Mouse (Mus musculus): ENCODE data around the gene Lipt1. TPM values are rescaled to one million over a fixed set of nuclear protein-coding genes. Genes with fewer than 3 reads are reported as not detected.

Lipt1 gene
- total and polyA plus RNA-seq, 3 experiments: 0.88 to 16.9 (median 9.7) TPM

GRCm38 (mm10) chr1:37890025-37890652 is 18.6 kb downstream of the Lipt1 start, which contains the start of the genes Mitd1 and Mrpl30:
Mitd1 (minus strand) TSS chr1:37890411.
Mrpl30 (plus strand) TSS chr1:37890477.
- DNase-seq (ENCODE audit: low spot score) (peak; percentile 83), ATAC-seq (ENCODE audit: extremely low read depth, insufficient number of reproducible peaks, low FRiP score, poor library complexity, severe bottlenecking) (peak; percentile 84)
- TF ChIP-seq GATA1 (IDR thresholded peaks at IDR 0.05; ENCODE audit: borderline replicate concordance, low read length): no peak
- Histone ChIP-seq H3K9me3 (replicated peaks) (no peaks in the 10 kb centered on the region), H3K4me1 (ENCODE audit: insufficient read depth, low read depth, low read length) (peaks cover 55% of the 10 kb centered on the region), H3K4me3 (ENCODE audit: low read depth, low read length) (peak within 1 kb of the TSS; percentile 77), H3K36me3 (replicated peaks) (peaks cover 71% of the 10 kb centered on the region), H3K27me3 (ENCODE audit: insufficient read depth, low read length) (no peaks in the 10 kb centered on the region)

GRCm38 (mm10) chr1:37891400-37891799 is 19.9 kb downstream of the Lipt1 start:
- Histone ChIP-seq H3K9me3 (replicated peaks) (no peaks in the 10 kb centered on the region), H3K27me3 (ENCODE audit: insufficient read depth, low read length) (no peaks in the 10 kb centered on the region), H3K36me3 (replicated peaks) (peaks cover 73% of the 10 kb centered on the region), H3K4me3 (ENCODE audit: low read depth, low read length) (peak overlapping the region; percentile 77), H3K4me1 (ENCODE audit: insufficient read depth, low read depth, low read length) (peaks cover 52% of the 10 kb centered on the region)
- DNase-seq (ENCODE audit: low spot score) (peak; percentile 56), ATAC-seq (ENCODE audit: extremely low read depth, insufficient number of reproducible peaks, low FRiP score, poor library complexity, severe bottlenecking) (no peak)
- TF ChIP-seq GATA2 (IDR thresholded peaks at IDR 0.05; ENCODE audit: borderline replicate concordance, low read depth, low read length) (no peak), GATA1 (IDR thresholded peaks at IDR 0.05; ENCODE audit: borderline replicate concordance, low read length) (no peak), POLR2AphosphoS5 (IDR thresholded peaks at IDR 0.05; ENCODE audit: insufficient replicate concordance, low read depth, low read length) (no peak), TAL1 (conservative IDR thresholded peaks at IDR 0.05; ENCODE audit: low read depth, low read length) (no peak), CTCF (IDR thresholded peaks at IDR 0.05; ENCODE audit: low read depth, low read length) (no peak)

DNA sequence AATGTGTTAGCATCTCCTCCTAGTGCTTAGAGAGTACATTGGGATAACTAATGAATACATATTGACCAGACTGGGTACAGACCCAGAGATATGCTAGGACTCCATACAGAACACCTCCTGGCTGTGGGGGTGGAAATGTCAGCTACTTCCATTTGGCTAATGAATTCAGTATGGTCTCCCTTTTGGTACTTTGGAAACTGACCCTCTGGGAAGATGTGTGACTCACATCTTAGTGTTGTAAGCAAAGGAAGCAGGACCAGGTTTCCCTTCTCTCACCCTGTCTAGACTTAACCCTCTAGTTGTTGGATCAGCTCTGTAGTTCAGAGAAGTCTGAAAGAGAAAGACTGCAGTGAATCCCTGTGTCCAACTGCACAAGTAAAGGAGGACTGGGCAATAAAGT is 23.1 kb downstream of the Lipt1 start:
- H3K4me1 ChIP-seq (ENCODE audit: insufficient read depth, low read depth, low read length): peaks cover 28% of the 10 kb centered on the region

DNA sequence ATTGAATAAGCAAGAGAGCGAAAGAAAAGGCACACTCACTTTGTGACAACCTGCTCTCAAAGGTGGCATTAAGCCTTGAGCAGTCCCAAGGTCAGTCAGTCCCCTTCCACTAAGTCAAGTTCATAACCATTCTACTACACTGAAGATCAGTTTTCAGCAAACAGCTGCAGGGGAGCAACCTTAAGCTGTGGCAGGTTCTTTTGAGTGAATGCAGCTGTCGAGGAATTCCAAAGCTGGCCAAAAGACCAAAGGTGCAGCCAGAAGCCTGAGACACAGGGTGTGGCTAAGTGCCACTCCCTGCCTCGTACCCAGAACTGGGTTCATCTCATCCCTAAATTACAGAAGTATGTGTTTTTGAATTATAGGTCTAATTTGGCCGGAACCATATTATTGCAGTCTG is 28.3 kb downstream of the Lipt1 start:
- Histone ChIP-seq H3K4me3 (ENCODE audit: low read depth, low read length) (no peak overlapping the region), H3K27me3 (ENCODE audit: insufficient read depth, low read length) (no peaks in the 10 kb centered on the region), H3K9me3 (replicated peaks) (no peaks in the 10 kb centered on the region), H3K36me3 (replicated peaks) (peaks cover 58% of the 10 kb centered on the region), H3K4me1 (ENCODE audit: insufficient read depth, low read depth, low read length) (peaks cover 2% of the 10 kb centered on the region)
- ATAC-seq (ENCODE audit: extremely low read depth, insufficient number of reproducible peaks, low FRiP score, poor library complexity, severe bottlenecking) (no peak), DNase-seq (ENCODE audit: low spot score) (no peak)
- TF ChIP-seq GATA1 (IDR thresholded peaks at IDR 0.05; ENCODE audit: borderline replicate concordance, low read length) (no peak), GATA2 (IDR thresholded peaks at IDR 0.05; ENCODE audit: borderline replicate concordance, low read depth, low read length) (no peak), CTCF (IDR thresholded peaks at IDR 0.05; ENCODE audit: low read depth, low read length) (no peak), POLR2AphosphoS5 (IDR thresholded peaks at IDR 0.05; ENCODE audit: insufficient replicate concordance, low read depth, low read length) (no peak), TAL1 (conservative IDR thresholded peaks at IDR 0.05; ENCODE audit: low read depth, low read length) (no peak)

More for the DNA sequence above, 23.1 kb downstream of the Lipt1 start:
- peaks cover 78% of the 10 kb centered on the region for H3K36me3 ChIP-seq (replicated peaks)
- TF ChIP-seq TAL1 (conservative IDR thresholded peaks at IDR 0.05; ENCODE audit: low read depth, low read length) (no peak), GATA1 (IDR thresholded peaks at IDR 0.05; ENCODE audit: borderline replicate concordance, low read length) (no peak), CTCF (IDR thresholded peaks at IDR 0.05; ENCODE audit: low read depth, low read length) (no peak), POLR2AphosphoS5 (IDR thresholded peaks at IDR 0.05; ENCODE audit: insufficient replicate concordance, low read depth, low read length) (no peak), GATA2 (IDR thresholded peaks at IDR 0.05; ENCODE audit: borderline replicate concordance, low read depth, low read length) (no peak)
- no peaks in the 10 kb centered on the region for H3K27me3 ChIP-seq (ENCODE audit: insufficient read depth, low read length)
- H3K4me3 ChIP-seq (ENCODE audit: low read depth, low read length): no peak overlapping the region
- ATAC-seq (ENCODE audit: extremely low read depth, insufficient number of reproducible peaks, low FRiP score, poor library complexity, severe bottlenecking): no peak
- no peaks in the 10 kb centered on the region for H3K9me3 ChIP-seq (replicated peaks)
- DNase-seq (ENCODE audit: low spot score): no peak

DNA sequence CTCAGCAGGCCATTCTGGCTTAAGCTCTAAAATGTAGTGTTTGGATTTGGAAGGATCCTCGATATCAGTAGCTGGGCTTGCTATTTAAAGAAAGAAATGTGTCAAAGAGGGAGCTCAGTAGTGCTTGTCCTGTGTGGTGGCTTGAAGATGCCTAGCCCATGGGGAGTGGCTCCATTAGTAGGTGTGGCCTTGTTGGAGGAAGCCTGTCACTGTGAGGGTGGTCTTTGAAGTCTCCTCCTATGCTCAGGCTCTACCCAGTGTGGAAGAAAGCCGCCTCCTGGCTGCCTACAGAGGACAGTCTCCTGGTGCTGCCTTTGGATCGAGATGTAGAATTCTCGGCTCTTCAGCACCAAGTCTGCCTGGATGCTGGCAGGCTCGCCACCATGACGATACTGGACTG is 28.8 kb downstream of the Lipt1 start:
- TF ChIP-seq CTCF (IDR thresholded peaks at IDR 0.05; ENCODE audit: low read depth, low read length) (no peak), POLR2AphosphoS5 (IDR thresholded peaks at IDR 0.05; ENCODE audit: insufficient replicate concordance, low read depth, low read length) (0 out of 2 replicates have a peak, but pooled peaks have one; percentile 50)
- Histone ChIP-seq H3K4me1 (ENCODE audit: insufficient read depth, low read depth, low read length) (peaks cover 2% of the 10 kb centered on the region), H3K36me3 (replicated peaks) (peaks cover 54% of the 10 kb centered on the region), H3K4me3 (ENCODE audit: low read depth, low read length) (no peak overlapping the region), H3K9me3 (replicated peaks) (no peaks in the 10 kb centered on the region), H3K27me3 (ENCODE audit: insufficient read depth, low read length) (peaks cover 3% of the 10 kb centered on the region; the same call in 1 of the 2 replicates)
- DNase-seq (ENCODE audit: low spot score) (no peak), ATAC-seq (ENCODE audit: extremely low read depth, insufficient number of reproducible peaks, low FRiP score, poor library complexity, severe bottlenecking) (no peak)

DNA sequence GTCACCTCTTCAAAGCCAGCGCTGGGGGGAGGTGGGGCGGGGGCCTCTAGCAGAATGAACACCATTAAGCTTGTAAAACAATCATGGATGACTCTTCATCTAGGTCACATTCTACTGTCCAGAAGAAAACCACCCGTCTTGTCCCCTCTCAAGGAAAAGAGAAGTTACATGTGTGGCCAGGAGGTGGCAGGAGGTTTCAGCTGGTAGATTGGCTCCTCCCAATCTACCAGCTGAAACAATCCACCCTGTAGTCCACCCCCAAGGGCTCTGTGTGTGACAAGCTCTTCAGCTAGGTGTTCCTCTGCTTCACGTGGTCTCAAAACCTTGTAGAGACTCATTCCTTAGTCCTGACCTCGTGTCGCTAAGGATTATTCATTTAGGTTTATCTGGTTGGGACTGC is 31.6 kb downstream of the Lipt1 start:
- peaks cover 27% of the 10 kb centered on the region for H3K36me3 ChIP-seq (replicated peaks)
- no peaks in the 10 kb centered on the region for H3K9me3 ChIP-seq (replicated peaks)
- ATAC-seq (ENCODE audit: extremely low read depth, insufficient number of reproducible peaks, low FRiP score, poor library complexity, severe bottlenecking) (no peak), DNase-seq (ENCODE audit: low spot score) (peak; percentile 59)
- no peak for TF ChIP-seq CTCF (IDR thresholded peaks at IDR 0.05; ENCODE audit: low read depth, low read length)
- TF ChIP-seq POLR2AphosphoS5 (IDR thresholded peaks at IDR 0.05; ENCODE audit: insufficient replicate concordance, low read depth, low read length): no peak
- no peak for TF ChIP-seq GATA2 (IDR thresholded peaks at IDR 0.05; ENCODE audit: borderline replicate concordance, low read depth, low read length)
- no peak for TF ChIP-seq TAL1 (conservative IDR thresholded peaks at IDR 0.05; ENCODE audit: low read depth, low read length)
- TF ChIP-seq GATA1 (IDR thresholded peaks at IDR 0.05; ENCODE audit: borderline replicate concordance, low read length): no peak
- peaks cover 2% of the 10 kb centered on the region; the same call in 1 of the 2 replicates for H3K4me1 ChIP-seq (ENCODE audit: insufficient read depth, low read depth, low read length)
- H3K4me3 ChIP-seq (ENCODE audit: low read depth, low read length): no peak overlapping the region
- H3K27me3 ChIP-seq (ENCODE audit: insufficient read depth, low read length): peaks cover 16% of the 10 kb centered on the region

Measured in G1E (cell line).